Mouse (Mus musculus): ENCODE measurements around the gene Gm14692. TPM values are rescaled to one million over a fixed set of nuclear protein-coding genes. Genes with fewer than 3 reads are reported as not detected.

The Gm14692 gene
- total RNA-seq (2023) = not detected

DNA sequence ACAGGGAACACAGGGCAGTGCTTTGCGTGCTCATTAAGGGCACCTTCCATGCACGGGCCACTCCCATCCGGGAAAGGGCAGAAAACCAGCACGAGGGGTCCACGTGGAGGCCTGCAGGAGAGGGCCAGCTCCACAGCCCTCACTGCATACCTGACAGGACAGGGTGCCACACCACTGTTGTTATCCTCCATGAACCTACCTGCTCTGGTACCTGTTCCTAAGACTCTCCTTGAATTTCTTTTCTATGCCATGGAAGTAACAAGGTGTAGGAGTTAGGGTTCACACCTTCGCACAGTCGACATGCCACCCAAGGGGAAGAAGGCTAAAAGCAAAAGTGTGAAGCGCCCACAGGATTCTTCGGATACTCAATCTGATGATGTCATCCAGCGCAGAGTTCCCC, at the start of gene Gm14692:
TSS of gene Gm14692 (plus strand) at position 301 of the 400 bp plus-strand sequence.

DNA sequence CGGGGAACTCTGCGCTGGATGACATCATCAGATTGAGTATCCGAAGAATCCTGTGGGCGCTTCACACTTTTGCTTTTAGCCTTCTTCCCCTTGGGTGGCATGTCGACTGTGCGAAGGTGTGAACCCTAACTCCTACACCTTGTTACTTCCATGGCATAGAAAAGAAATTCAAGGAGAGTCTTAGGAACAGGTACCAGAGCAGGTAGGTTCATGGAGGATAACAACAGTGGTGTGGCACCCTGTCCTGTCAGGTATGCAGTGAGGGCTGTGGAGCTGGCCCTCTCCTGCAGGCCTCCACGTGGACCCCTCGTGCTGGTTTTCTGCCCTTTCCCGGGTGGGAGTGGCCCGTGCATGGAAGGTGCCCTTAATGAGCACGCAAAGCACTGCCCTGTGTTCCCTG, 2.0 kb upstream of the Gm14692 start, which contains the start of gene Gm1140:
TSS of gene Gm1140 (minus strand) at position 101 of the 400 bp plus-strand sequence.

Other genes starting within 250 kb of the Gm14692 start
- not detected for gene Gm1140, start 2.1 kb upstream of the Gm14692 start, total RNA-seq (2023)
- gene 4933436I01Rik, start 225.8 kb downstream of the Gm14692 start, total RNA-seq (2023) = not detected